Mouse (Mus musculus): Measurements from ENCODE around the gene Gnaq. TPM values are rescaled to one million over a fixed set of nuclear protein-coding genes. Genes with fewer than 3 reads are reported as not detected.

The Gnaq gene
- polyA plus RNA-seq, 1 experiment from 2014 or later, result 4.6 TPM

- H3K4me1 ChIP-seq (ENCODE audit: control insufficient read depth, low read depth, low read length), result peaks cover 3% of the 10 kb centered on the region
- no peak overlapping the region for H3K4me2 ChIP-seq (ENCODE audit: low read depth, low read length)
- no peaks in the 10 kb centered on the region for H3K36me3 ChIP-seq (ENCODE audit: control insufficient read depth, insufficient read depth)
- no peak for ATAC-seq (ENCODE audit: low read depth)
- 34% methylated on average over 4 of the region's 4 CpGs for WGBS (ENCODE audit: insufficient replicate concordance)
- no peak overlapping the region for H3K9ac ChIP-seq (ENCODE audit: low read depth, low read length)
- H3K27me3 ChIP-seq (ENCODE audit: control insufficient read depth, insufficient read depth, low read depth, low read length), result no peaks in the 10 kb centered on the region
- no peak overlapping the region for H3K4me3 ChIP-seq (ENCODE audit: low read depth, low read length)
- H3K27ac ChIP-seq (ENCODE audit: low read length), result no peak overlapping the region
- no peaks in the 10 kb centered on the region for H3K9me3 ChIP-seq (replicated peaks; ENCODE audit: control insufficient read depth, low read length)
Measured at GRCm38 (mm10) chr19:16315525-16315924, 182.9 kb downstream of the Gnaq start.

GRCm38 (mm10) chr19:16318128-16318811 is 185.6 kb downstream of the Gnaq start:
- ATAC-seq (ENCODE audit: low read depth), result no peak
- WGBS (ENCODE audit: insufficient replicate concordance), result 27% methylated on average over 14 of the region's 14 CpGs
- H3K4me3 ChIP-seq (ENCODE audit: low read depth, low read length), result no peak overlapping the region

GRCm38 (mm10) chr19:16319986-16320385 is 187.4 kb downstream of the Gnaq start:
- ATAC-seq (ENCODE audit: low read depth), result no peak
- H3K9me3 ChIP-seq (replicated peaks; ENCODE audit: control insufficient read depth, low read length), result no peaks in the 10 kb centered on the region

More at GRCm38 (mm10) chr19:16318128-16318811, 185.6 kb downstream of the Gnaq start:
- peaks cover 3% of the 10 kb centered on the region for H3K4me1 ChIP-seq (ENCODE audit: control insufficient read depth, low read depth, low read length)
- H3K9me3 ChIP-seq (replicated peaks; ENCODE audit: control insufficient read depth, low read length), result no peaks in the 10 kb centered on the region
- H3K27ac ChIP-seq (ENCODE audit: low read length), result no peak overlapping the region
- H3K36me3 ChIP-seq (ENCODE audit: control insufficient read depth, insufficient read depth), result no peaks in the 10 kb centered on the region
- no peak overlapping the region for H3K4me2 ChIP-seq (ENCODE audit: low read depth, low read length)
- H3K9ac ChIP-seq (ENCODE audit: low read depth, low read length), result no peak overlapping the region
- H3K27me3 ChIP-seq (ENCODE audit: control insufficient read depth, insufficient read depth, low read depth, low read length), result no peaks in the 10 kb centered on the region

GRCm38 (mm10) chr19:16322986-16323385 is 190.4 kb downstream of the Gnaq start:
- Histone ChIP-seq H3K27ac (ENCODE audit: low read length) (no peak overlapping the region), H3K27me3 (ENCODE audit: control insufficient read depth, insufficient read depth, low read depth, low read length) (no peaks in the 10 kb centered on the region), H3K4me3 (ENCODE audit: low read depth, low read length) (no peak overlapping the region), H3K36me3 (ENCODE audit: control insufficient read depth, insufficient read depth) (no peaks in the 10 kb centered on the region), H3K4me2 (ENCODE audit: low read depth, low read length) (no peak overlapping the region), H3K9me3 (replicated peaks; ENCODE audit: control insufficient read depth, low read length) (no peaks in the 10 kb centered on the region), H3K9ac (ENCODE audit: low read depth, low read length) (no peak overlapping the region), H3K4me1 (ENCODE audit: control insufficient read depth, low read depth, low read length) (peaks cover 8% of the 10 kb centered on the region)
- 47% methylated on average over 6 of the region's 6 CpGs for WGBS (ENCODE audit: insufficient replicate concordance)
- no peak for ATAC-seq (ENCODE audit: low read depth)

More at GRCm38 (mm10) chr19:16319986-16320385, 187.4 kb downstream of the Gnaq start:
- no peak overlapping the region for H3K4me2 ChIP-seq (ENCODE audit: low read depth, low read length)
- peaks cover 3% of the 10 kb centered on the region for H3K4me1 ChIP-seq (ENCODE audit: control insufficient read depth, low read depth, low read length)
- no peak overlapping the region for H3K9ac ChIP-seq (ENCODE audit: low read depth, low read length)
- no peaks in the 10 kb centered on the region for H3K27me3 ChIP-seq (ENCODE audit: control insufficient read depth, insufficient read depth, low read depth, low read length)
- H3K4me3 ChIP-seq (ENCODE audit: low read depth, low read length), result no peak overlapping the region
- H3K36me3 ChIP-seq (ENCODE audit: control insufficient read depth, insufficient read depth), result no peaks in the 10 kb centered on the region
- 49% methylated on average over 7 of the region's 7 CpGs for WGBS (ENCODE audit: insufficient replicate concordance)
- H3K27ac ChIP-seq (ENCODE audit: low read length), result no peak overlapping the region

GRCm38 (mm10) chr19:16324239-16324638 is 191.6 kb downstream of the Gnaq start:
- Histone ChIP-seq H3K36me3 (ENCODE audit: control insufficient read depth, insufficient read depth) (no peaks in the 10 kb centered on the region), H3K9ac (ENCODE audit: low read depth, low read length) (no peak overlapping the region), H3K4me1 (ENCODE audit: control insufficient read depth, low read depth, low read length) (peaks cover 5% of the 10 kb centered on the region), H3K27me3 (ENCODE audit: control insufficient read depth, insufficient read depth, low read depth, low read length) (no peaks in the 10 kb centered on the region), H3K27ac (ENCODE audit: low read length) (no peak overlapping the region), H3K4me2 (ENCODE audit: low read depth, low read length) (no peak overlapping the region), H3K4me3 (ENCODE audit: low read depth, low read length) (no peak overlapping the region), H3K9me3 (replicated peaks; ENCODE audit: control insufficient read depth, low read length) (no peaks in the 10 kb centered on the region)
- WGBS (ENCODE audit: insufficient replicate concordance), result 79% methylated on average over 3 of the region's 3 CpGs
- ATAC-seq (ENCODE audit: low read depth), result no peak

- ATAC-seq (ENCODE audit: low read depth), result peak; percentile 77
- Histone ChIP-seq H3K27ac (ENCODE audit: low read length) (0 out of 2 replicates have a peak overlapping the region, but pooled peaks have one; percentile 50), H3K4me3 (ENCODE audit: low read depth, low read length) (peak overlapping the region; percentile 21; the same call in 1 of the 2 replicates), H3K4me1 (ENCODE audit: control insufficient read depth, low read depth, low read length) (peaks cover 5% of the 10 kb centered on the region), H3K9ac (ENCODE audit: low read depth, low read length) (no peak overlapping the region), H3K4me2 (ENCODE audit: low read depth, low read length) (no peak overlapping the region), H3K36me3 (ENCODE audit: control insufficient read depth, insufficient read depth) (no peaks in the 10 kb centered on the region), H3K9me3 (replicated peaks; ENCODE audit: control insufficient read depth, low read length) (no peaks in the 10 kb centered on the region), H3K27me3 (ENCODE audit: control insufficient read depth, insufficient read depth, low read depth, low read length) (no peaks in the 10 kb centered on the region)
- 24% methylated on average over 8 of the region's 8 CpGs for WGBS (ENCODE audit: insufficient replicate concordance)
Measured at GRCm38 (mm10) chr19:16325911-16326310, 193.3 kb downstream of the Gnaq start.

GRCm38 (mm10) chr19:16327401-16328073 is 194.9 kb downstream of the Gnaq start:
- ATAC-seq (ENCODE audit: low read depth), result no peak
- no peak overlapping the region for H3K4me2 ChIP-seq (ENCODE audit: low read depth, low read length)
- H3K36me3 ChIP-seq (ENCODE audit: control insufficient read depth, insufficient read depth), result no peaks in the 10 kb centered on the region
- 70% methylated on average over 10 of the region's 10 CpGs for WGBS (ENCODE audit: insufficient replicate concordance)
- no peaks in the 10 kb centered on the region for H3K27me3 ChIP-seq (ENCODE audit: control insufficient read depth, insufficient read depth, low read depth, low read length)
- H3K4me1 ChIP-seq (ENCODE audit: control insufficient read depth, low read depth, low read length), result peaks cover 5% of the 10 kb centered on the region
- no peak overlapping the region for H3K27ac ChIP-seq (ENCODE audit: low read length)
- no peak overlapping the region for H3K9ac ChIP-seq (ENCODE audit: low read depth, low read length)
- H3K4me3 ChIP-seq (ENCODE audit: low read depth, low read length), result no peak overlapping the region
- H3K9me3 ChIP-seq (replicated peaks; ENCODE audit: control insufficient read depth, low read length), result no peaks in the 10 kb centered on the region

- WGBS (ENCODE audit: insufficient replicate concordance), result 59% methylated on average over 7 of the region's 7 CpGs
- Histone ChIP-seq H3K4me1 (ENCODE audit: control insufficient read depth, low read depth, low read length) (peaks cover 5% of the 10 kb centered on the region), H3K27ac (ENCODE audit: low read length) (no peak overlapping the region), H3K9ac (ENCODE audit: low read depth, low read length) (no peak overlapping the region), H3K27me3 (ENCODE audit: control insufficient read depth, insufficient read depth, low read depth, low read length) (no peaks in the 10 kb centered on the region), H3K4me2 (ENCODE audit: low read depth, low read length) (no peak overlapping the region), H3K4me3 (ENCODE audit: low read depth, low read length) (no peak overlapping the region), H3K36me3 (ENCODE audit: control insufficient read depth, insufficient read depth) (no peaks in the 10 kb centered on the region), H3K9me3 (replicated peaks; ENCODE audit: control insufficient read depth, low read length) (no peaks in the 10 kb centered on the region)
- 0 out of 2 replicates have a peak, but pooled peaks have one; percentile 53 for ATAC-seq (ENCODE audit: low read depth)
Measured at GRCm38 (mm10) chr19:16328074-16328850, 195.6 kb downstream of the Gnaq start.
